Mouse (Mus musculus) ovary, postnatal 14 days (tissue): Measurements from ENCODE around the gene Ccdc171.
"Not testable (repeated sequence)": the region's sequence is repeated elsewhere in the genome, so short reads cannot be mapped to it uniquely, and the experiment has no call there.

Source experiments
- DNase-seq: peaks from one replicate; pipeline ENCODE4 v3.0.0; 2022; ENCODE audit warnings: low spot score

The Ccdc171 gene

DNA sequence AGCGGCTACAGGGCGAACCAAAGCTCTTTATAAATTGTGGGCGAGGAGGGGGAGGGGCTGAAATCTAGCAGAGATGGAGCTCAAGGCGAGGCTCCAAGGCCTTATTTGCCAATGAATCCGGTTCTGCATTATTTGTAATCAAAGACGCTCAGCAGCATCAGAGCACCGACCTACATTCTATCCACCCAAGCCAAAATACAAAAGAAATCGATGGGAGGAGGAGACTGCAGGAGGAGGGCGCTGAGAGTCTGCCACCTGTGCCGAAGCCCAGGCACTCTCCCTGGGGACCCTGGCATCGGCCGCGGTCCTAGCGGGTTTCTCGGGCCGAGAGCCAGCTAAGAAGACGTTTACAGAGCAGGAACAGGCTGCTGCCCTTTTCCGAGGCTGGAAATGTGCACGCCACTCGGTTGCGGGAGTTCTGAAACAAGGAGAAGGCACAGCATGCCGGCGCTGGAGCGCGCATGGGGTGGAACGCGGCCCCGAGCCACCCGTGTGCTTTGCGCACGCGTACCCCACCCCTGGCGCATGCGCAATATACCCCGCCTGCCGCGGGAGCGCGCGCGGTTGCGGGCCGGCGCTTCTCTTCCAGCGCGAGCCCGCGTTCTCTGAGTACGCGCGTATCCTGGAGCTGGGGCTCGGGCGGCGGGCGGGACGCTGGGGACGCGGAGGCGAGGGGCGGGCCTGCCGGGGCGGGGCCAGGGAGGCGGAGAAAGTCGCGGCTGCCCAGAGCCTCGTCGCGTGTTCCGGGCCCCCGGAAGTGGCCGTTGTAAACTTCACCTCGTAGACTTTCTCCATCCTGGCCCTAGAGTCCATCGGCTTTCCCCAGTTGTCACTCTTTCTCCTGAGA is at the start of gene Ccdc171:
Gene Ccdc171 (plus strand): TSS at position 703 of the 847 bp plus-strand sequence.
- DNase-seq: peak; percentile 93

DNA sequence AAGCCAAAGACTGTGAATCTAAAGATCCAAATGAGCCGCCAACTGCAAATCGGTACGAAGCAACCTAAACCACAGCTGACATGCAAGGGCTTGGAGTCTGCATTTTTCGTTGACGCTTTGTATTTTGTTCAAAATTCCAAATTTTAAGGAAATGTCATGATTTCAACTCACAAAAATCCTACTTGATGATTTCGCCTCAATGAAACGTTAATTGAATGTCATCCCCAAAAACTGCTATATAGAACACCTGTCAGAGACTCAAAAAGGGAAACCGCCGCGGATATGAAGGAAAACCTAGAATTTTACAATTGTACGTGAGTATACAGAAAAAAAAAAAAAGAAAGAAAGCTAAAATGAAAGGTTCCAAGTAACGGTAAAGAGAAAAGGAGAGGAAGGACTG is 40.1 kb upstream of the Ccdc171 start:
- no peak for DNase-seq

DNA sequence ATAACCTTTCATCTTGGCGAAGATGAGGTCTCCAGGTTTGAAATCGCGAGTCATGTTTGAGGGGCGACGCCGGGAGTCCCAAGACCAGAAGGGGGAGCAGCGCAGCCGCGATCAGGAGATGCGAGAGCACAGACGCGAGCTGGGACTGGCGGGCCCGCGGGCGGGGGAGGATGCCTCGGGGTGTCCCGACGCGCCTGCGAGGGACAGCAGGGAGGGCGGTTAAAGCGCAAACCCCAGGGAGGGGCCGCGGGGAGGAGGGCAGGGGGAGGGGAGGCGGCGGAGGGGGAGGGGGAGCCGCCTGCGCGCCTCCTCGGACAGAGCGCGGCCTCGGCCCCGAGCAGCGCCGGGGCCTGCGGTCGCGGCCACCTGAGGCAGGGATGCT is 39.6 kb upstream of the Ccdc171 start:
- peak; percentile 62 for DNase-seq

DNA sequence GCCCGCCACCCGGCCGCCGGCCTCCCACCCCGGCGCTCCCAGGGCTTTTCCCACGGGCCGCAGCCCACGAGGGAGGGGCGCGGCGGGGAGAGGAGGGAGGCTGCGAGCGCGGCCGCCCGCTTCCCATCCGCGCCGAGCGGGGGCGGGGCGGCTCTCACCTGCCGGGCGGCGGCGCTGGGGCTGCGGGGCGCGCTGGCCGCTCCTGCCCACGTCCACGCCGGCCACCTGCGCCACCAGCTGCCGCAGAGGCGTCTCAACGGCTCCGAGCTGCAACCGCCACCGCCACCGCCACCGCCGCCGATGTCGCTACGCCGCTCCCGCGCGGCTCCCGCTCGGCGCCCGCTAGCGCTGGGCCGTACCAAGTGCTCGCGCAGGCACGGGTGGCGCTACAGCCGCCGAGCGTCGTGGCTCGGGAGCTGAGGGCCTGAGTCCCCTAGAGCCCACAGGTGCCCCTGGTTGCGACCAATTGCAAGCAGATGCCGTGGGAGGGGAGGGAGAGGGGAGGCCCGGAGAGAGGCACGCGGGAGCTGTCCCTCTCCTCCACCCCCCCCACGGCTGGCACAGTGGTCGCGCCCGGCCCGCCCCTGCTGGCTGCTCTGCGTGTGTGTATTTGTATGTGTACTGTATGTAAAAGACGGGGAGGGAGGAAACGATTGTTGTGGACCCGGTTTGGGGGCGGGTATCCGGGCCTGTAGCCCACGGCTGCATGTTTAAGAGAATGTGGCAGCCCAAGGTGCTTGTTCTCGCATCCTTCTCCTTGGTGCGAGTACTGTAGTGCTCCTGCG is 39.0 kb upstream of the Ccdc171 start, which contains the start of gene Psip1:
Gene Psip1 (minus strand): TSS at position 343 of the 785 bp plus-strand sequence.
- peak; percentile 81 for DNase-seq

DNA sequence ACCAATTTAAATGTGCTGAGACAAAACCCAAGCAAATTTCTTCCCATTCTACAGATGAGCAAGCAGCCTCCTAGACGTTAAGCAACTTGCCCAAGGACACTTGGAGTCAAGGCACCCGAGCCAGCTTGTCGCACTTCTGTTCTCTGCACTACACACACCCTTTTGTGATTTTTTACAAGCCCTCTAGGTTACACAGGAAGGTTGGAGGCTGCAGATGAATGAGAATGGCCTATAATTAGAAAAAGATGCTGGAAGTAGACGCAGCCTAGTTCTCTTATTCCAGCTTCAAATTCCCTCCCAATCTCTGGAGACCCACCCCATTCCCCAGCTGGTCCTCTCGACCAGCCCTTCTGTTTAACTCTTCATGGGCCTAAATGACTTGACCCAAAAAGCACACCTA is 36.2 kb upstream of the Ccdc171 start:
- no peak for DNase-seq

DNA sequence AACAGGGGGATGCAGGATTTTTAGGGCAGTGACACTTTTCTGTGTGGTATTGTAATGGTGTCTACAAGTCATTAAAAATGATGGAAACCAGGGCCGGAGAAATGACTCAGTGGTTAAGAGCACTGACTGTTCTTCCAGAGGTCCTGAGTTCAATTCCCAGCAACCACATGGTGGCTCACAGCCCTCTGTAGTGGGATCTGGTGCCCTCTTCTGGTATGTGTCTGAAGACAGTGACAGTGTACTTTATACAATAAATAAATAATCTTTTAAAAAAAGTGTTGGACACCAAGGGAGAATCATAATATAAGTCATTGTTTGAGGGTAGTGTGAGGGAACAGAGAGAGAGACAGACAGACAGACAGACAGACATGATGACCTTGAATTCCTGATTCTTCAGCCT is 32.2 kb upstream of the Ccdc171 start:
- no peak for DNase-seq

DNA sequence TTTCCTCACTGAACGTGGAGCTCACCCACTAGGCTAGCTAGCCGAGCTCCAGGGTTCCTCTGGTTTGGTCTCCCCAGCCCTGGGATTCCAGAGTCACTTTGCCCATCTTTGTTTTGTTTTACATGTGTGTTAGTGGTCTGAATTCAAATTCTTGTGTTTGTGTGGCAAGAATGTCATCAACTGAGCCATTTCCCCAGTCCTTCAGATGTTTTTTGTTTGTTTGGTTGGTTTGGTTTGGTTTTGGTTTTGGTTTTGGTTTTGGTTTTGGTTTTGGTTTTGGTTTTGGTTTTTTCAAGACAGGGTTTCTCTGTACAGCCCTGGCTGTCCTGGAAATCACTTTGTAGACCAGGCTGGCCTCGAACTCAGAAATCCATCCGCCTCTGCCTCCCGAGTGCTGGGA is 28.3 kb upstream of the Ccdc171 start:
- not testable (repeated sequence) for DNase-seq

DNA sequence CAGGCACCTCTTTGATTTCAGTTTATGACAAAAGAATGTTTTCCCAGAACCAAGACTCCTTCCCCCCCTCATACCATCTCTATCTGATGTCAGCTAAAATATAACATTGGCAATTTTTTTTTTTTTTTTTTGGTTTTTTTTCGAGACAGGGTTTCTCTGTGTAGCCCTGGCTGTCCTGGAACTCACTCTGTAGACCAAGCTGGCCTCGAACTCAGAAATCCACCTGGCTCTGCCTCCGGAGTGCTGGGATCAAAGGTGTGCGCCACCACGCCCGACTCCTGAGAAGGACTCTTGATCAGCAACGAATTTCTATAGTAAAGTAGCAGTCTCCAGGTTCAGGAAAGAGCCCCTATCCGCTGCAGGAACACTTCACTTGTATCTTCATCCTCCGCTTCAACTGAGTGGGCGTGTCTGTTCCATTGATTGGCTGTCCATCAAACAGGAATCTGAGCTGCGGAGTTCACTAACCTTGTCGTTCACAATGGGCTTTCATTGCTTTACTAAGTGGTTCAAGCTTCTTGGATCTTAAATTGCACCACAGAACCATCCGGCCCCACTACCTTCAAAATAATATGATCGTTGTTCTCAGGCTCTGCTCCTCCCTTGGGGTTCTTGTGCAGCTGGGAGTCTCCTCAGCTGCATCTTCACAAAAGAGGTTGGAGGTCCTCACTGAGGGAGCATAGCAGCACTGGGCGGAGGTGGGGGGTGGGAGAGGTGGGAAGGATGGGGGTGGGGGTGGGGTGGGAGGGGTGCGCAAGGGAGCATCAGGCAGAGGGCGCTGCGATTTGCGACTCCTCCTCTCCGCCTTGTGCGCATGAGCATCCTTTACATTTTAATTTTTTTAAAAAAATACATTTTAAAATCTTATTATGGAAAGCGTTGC is 24.9 kb upstream of the Ccdc171 start:
- DNase-seq: no peak

DNA sequence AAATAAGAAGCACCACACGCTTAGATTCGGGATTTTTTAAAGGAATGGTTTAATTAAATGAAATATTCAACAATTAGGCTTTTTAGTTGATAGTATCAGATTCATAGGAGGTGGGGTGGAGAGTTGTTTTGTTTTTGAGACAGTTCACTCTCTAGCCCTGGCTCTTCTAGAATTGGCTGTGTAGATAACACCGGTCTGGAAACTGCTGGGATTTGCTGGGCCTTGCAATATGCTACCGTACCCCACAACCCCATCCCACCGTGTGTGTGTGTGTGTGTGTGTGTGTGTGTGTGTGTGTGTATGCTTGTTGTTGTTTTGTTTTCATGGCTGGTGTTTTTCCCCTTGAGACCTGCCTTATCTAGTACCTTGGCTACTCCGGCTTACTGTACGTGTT is 24.3 kb upstream of the Ccdc171 start:
- no peak for DNase-seq

DNA sequence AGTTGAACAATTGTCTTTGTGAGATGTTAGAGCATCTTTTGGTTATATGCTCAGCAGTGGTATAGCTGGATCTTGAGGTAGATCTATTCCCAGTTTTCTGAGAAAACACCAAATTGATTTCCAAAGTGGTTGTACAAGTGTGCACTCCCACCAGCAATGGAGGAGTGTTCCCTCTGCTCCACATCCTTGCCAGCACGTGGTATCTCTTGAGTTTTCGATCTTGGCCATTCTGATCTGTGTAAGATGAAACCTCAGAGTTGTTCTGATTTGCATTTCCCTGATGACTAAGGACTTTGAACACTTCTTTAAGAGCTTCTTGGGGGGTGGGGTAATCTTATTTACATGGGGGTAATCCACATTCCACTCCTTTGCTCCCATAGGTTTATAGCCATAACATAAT is 15.7 kb upstream of the Ccdc171 start:
- no peak for DNase-seq

DNA sequence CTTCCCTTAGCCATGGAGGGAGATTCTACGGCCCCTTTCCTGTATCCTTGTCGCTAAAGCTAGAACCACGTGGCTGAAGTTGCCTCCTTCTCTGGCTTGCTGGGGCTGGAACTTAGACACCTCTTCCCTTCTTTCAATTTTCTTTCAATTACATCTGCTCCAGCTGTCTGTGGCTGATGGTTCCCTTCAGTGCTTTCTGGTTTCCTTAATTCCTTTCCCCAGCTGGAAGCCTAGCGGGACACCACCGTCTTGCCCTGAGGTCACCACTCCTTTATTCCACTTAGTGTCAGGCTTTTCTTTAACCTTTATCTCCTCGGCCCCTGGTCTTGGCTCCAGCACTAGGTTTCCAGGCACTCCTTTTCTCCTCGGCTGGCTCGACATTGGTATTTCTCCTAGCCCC is 14.3 kb upstream of the Ccdc171 start:
- no peak for DNase-seq

DNA sequence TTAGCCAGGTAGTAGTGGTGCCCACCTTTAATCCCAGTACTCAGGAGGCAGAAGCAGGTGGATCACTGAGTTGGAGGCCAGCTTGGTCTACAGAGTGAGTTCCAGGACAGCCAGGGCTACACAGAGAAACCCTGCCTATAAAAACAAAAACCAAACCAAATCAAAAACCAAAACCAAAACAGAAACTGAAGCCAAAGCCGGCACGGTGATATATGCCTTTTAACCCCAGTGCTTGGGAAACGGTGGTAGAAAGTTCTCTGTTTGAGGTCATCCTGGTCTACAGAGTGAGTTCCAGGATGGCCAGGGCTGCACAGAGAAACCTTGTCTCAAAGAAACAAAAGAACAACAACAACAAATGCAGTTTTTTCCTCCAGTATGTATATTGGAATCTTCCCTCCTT is 13.1 kb upstream of the Ccdc171 start:
- no peak for DNase-seq

DNA sequence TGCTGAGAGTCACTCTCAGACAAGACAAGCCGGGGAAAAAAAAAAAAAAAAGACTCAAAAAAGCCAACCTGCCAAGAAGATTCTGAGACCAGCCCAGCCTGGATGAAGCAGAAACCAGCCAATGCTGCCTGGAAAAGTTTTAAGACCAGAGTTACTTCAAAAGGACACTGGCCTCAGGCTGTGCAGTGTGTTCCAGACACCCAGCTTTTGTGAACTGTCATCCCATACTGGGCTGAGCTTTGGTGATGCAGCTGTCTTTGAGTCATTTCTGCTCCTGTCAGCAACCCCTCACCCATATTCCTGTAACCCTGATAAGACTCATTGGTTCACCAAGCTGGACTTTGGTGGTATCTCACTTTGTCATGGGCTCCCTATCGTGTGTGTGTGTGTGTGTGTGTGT is 12.7 kb upstream of the Ccdc171 start:
- no peak for DNase-seq

DNA sequence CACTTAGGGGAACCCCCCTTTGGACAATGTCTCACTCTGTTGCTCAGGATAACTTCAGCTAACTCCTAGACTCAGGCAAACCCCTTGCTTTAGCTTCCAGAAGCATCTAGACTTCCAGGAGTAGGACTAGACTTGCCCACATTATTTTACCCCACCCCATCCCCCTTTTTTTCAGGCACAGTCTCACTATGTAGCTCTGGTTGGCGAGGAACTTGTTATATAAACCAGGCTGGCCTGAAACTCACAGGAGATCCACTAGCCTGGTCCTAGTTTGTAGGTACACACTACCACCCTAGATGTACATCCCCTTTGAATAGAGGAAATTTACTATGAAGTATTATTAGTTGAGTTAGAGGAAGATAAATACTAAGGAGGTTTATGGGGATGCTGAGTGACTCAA is 11.2 kb upstream of the Ccdc171 start:
- DNase-seq: no peak

DNA sequence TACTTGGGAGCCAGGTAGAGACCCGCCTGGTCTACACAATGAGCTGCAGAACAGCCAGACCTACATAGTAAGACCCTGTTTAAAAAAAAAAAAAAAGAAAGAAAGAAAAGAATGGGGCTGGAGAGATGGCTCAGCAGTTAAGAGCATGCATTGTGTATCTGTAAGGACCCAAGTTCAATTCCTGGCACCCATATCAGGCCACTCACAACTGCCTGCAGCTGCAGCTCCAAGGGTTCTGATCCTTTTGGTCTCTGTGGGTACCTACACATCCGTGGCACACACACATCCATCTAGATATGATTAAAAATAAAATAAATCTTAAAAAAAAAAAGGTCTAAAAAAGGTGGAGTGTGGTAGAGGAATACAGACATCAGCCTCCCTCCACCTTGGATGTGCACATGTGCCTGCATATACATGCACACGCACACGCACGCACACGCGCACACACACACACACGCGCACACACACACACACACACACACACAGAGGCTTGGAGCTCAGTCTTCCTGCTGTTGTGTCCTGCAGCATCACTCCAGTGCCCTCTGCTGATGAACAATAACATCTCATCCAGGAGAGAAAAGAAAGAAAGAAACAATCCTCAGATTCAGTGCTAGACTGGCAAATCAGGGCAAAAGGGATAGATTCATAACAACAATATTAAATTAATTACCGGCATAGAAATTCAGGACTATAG is 10.2 kb upstream of the Ccdc171 start:
- no peak for DNase-seq

DNA sequence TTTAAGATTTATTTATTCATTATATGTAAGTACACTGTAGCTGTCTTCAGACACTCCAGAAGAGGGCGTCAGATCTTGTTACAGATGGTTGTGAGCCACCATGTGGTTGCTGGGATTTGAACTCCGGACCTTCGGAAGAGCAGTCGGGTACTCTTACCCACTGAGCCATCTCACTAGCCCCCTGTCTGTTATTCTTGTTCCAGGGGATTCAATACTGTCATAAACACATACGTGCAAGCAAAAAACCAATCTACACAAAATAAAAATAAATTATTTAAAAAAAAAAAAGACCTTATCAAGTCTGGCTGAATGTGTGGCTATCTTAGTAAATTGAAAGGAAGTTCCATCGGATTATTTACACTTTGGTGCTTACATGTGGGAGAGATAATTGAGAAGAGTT is 9.2 kb upstream of the Ccdc171 start:
- not testable (repeated sequence) for DNase-seq

DNA sequence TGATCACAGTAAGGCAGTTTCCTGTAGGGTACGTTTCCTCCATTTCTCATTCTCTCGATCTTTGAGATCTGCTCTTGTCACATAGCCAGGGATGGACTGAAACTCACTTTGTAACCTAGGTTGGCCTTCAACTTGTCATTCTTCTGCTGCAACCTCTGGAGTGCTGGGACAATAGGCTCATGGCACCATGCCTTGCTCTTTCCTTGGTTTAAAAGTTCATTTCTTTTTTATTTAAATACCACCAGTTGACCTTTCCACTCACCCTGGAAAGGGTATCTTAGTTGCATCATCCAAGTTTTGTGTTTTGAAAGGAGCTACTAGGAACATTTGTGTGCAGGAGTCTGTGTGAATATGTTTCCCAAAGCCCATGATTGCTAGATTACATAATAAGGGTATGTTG is 6.2 kb upstream of the Ccdc171 start:
- no peak for DNase-seq

DNA sequence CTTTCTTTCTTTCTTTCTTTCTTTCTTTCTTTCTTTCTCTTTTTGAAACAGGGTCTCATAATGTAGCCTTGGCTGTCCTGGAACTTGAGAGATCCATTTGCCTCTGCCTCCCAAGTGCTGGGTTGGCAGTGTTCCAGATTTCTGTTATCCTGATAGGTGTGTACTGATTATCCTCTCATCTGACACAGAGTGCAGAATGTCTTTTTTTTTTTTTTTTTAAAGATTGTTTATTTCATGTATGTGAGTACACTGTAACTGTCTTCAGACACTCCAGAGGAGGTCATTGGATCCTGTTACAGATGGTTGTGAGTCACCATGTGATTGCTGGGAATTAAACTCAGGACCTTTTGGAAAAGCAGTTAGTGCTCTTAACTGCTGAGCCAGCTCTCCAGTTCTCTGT is 5.5 kb upstream of the Ccdc171 start:
- DNase-seq: no peak

DNA sequence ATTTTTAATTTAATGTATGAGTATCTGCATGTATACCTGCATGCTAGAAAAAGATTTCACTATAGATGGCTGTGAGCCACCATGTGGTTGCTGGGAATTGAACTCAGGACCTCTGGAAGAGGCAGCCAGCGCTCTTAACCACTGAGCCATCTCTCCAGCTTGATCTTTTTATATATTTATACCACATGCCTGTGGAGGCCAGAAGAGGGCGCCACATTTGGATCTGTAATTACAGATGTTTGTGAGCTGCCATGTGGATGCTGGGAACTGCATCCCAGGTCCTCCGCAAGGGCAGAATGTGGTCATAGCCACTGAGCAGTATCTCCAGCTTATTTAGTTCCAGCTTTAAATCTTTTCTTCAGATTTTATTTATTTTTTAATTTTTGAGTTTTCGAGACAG is 5.0 kb upstream of the Ccdc171 start:
- no peak for DNase-seq

DNA sequence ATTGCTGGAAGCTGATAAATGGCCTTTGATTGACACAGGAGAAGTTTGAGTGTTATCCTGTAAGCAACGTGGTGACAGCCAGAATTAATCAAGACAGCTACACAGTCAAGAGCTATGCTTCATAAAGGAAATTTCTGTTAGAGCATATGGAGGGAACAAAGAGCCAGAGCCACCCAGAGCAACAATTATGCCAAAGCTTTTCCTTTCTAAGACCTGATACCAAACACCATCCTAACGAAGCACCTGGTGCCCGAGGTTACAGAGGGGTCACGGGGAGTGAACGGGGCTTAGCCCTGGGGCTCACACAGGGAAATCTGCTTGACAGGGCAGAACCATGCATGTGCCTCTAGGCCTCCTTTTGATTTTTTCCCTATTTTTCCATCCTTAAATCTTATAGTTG is 3.3 kb upstream of the Ccdc171 start:
- DNase-seq: no peak

DNA sequence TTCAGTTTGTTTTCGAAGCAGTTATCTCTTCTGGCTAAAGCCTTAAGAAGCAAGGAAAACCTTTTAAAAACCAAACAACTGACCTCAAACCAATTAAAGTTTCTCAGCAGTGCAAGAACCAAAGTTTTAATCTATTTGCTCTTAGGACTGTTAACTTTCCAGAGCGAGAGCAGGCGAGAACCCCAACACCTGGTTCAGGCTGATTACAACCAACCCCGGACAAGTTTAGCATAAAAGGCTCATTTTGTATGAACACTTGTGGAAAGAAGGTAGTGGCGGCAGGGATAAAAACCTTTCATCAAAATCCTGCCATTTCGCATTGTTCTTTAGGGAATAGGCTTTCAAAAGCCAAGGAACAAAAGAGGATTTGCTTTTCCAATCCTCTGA is 896 bp upstream of the Ccdc171 start:
- DNase-seq: no peak

DNA sequence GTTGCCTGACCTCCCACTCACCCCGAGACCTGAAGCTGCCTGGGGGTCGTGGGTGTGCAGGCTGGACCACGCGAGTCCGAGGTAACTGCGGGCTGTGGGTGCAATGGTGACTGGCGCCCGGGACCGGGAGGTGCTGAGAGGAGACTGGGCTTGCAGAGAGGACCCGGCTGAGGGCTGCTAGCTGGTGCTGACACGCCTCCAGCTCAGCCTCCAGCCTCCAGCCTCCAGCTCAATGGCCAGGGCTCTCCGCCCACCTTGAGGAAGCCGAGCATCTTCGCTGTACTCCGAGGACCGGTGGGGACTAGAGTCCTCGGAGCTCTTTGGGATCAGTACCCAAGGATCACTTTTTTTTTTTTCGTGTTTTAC is 328 bp downstream of the Ccdc171 start:
- DNase-seq: no peak
